Mouse (Mus musculus) mesoderm, embryonic 11.5 days (tissue): Measurements from ENCODE around the gene Foxp1.

Experiments used
- DNase-seq: peaks from one replicate; pipeline ENCODE4 v3.0.0-alpha.2; 2012; ENCODE audit warnings: low read depth, low spot score

Gene Foxp1

DNA sequence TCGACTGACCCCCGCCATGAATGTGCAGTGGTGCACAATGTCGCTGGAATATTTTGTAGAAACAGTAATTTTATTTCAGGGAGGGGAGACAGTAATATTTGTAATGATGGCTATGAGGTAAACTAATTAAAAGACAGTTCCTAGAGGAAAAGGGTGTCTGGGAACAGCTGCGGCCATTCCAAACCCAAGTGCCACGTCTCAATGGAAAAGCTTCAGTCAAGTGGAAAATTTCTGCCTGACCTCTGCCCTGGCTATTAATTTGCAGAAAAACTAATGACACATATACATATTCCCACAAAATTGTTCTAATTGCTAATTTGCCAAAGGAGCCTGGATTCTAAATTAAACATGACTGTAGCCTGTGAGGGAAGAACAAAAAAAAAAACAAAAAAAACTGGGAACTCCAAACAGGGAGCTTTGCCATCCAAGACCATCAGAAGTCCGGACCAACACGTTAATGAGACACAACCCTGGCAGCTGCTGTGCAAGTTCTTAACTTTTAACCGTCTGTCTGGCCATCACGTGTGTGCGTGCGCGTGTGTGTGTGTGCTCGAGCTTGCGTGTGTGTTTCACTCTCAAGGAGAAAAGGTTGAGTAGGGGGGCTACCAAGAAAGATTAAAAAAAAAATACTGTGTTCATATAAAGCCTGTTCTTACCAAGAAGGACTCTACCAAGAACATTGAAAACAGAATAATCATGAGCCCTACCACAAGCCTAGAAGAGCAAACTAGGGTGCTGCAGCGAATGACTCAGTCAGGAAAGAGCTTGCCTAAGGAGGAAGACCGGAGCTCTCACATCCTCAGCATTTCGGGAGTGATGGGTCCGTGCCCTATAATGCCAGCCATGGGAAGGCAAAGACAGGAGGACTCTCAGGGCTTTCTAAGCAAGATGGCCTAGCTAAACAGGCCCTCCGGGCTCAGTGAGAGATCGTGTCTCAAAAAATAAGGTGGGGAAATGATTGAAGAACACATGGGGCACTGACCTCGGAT is 574.1 kb downstream of the Foxp1 start:
- DNase-seq, result no peak

- no peak for DNase-seq
These were observed 574.9 kb downstream of the Foxp1 start for GRCm38 (mm10) chr6:98947486-98948152.

- no peak for DNase-seq
These were observed 575.8 kb downstream of the Foxp1 start for GRCm38 (mm10) chr6:98946731-98947130.

DNA sequence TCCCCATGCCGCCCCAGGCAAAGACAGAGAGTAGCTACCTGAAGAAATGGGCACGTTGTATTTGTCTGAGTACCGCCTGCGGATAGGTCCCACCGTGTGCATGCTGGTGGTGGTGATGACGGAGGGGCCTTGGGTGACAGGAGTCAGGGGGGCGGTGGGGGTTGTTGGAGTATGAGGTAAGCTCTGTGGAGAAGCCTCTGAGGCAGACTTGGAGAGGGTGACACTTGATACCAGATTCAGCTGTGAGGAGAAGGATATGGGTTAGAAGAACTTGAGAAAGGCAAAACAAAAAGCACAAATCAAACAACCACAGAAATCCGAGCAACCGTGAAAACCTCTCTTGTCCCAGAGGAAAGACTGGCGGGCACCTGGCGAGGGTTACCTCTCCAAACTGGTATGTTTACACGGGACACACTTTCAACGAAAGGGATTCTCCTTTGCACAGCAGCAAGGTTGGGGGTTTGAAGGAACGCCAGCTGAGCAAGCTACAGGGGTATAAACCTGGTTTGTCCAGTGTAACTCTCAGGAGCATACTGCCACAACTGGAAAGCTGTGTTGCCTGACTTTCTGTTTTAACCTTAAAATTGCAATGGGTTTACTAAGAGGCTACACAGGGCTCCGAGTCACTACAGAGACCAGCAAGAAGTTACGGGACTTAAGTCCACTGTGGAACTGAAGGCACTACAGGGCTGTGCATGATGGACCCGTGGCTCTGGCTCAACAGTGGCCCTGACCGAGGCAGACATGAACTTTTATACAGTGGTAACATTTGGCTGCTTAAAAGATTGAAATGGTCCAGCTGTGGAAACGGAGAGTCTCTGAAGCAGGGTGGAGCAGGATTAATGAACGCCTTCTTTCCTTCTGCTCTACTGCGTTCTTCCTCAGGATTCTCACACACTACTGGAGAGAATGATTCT is 576.8 kb downstream of the Foxp1 start:
- DNase-seq, result no peak

DNA sequence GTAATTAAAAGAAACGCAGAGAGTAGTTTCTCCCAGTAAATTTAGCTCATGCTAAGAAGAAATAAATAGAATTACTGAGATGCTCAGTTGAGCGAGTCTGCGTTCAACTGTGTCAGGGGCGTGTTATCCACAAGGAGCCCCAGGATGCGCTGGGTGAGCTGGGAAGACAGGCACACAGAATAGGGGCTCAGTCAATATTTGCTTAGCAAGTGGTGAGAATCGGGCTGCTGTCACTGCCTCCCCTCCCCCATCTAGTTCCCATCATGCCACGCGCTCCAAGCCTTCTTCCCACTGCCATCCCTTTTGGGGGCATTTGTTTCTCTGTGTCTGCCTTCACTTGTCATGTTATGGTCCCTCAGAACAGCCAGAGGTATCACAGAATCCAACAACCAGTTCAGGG is 584.2 kb downstream of the Foxp1 start:
- no peak for DNase-seq

- no peak for DNase-seq
These were observed 585.0 kb downstream of the Foxp1 start for GRCm38 (mm10) chr6:98937513-98937912.

GRCm38 (mm10) chr6:98936377-98936776 is 586.1 kb downstream of the Foxp1 start:
- DNase-seq, result no peak

DNA sequence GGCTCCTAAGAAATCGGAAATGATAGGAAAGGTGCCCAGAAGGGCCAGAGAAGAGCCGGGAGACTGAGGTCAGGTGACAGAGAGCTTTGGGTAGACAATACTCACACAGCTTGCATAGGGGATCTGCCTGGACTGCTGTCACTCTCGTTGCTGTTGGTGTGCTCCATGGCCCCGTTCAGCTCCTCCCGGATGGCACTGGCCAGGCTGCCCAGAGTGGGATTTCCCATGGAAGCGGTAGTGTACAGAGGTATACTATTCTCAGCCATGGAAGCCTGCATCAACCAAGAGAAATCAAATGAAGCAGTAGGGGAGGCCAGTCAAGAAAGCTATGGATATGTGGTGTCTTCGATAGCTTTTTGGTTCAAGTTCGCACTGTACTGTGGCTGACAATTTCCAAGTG is 587.4 kb downstream of the Foxp1 start:
- no peak for DNase-seq

- DNase-seq, result no peak
These were observed 588.1 kb downstream of the Foxp1 start for GRCm38 (mm10) chr6:98934381-98934780.

DNA sequence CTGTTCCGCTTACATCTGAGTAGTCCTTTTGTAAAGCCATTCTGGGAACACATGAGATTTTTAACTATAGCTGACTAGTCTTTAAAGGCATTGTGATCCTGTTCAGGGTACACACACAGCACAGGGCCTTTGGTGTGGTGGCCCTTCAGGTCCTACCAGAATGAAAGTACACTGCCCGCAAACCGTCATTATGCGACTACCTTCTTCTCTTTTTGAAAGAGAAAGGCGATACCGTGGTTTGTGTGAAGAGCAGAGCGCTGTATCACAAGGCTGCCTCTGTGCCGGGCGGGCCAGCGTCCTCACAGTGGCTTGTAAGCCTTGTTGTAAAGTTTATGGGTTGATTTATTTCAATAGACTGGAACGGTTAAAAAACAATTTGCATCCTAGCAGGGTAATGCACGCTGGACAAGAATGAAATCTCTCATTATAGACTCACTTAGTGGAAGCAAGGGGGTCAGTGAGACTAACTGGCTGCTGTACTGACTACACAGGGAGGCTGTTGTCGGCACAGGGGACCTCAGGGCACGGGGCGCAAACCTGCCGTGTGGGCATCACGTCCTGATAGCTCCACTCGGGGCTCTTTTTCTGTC is 589.3 kb downstream of the Foxp1 start:
- DNase-seq, result peak; percentile 39

DNA sequence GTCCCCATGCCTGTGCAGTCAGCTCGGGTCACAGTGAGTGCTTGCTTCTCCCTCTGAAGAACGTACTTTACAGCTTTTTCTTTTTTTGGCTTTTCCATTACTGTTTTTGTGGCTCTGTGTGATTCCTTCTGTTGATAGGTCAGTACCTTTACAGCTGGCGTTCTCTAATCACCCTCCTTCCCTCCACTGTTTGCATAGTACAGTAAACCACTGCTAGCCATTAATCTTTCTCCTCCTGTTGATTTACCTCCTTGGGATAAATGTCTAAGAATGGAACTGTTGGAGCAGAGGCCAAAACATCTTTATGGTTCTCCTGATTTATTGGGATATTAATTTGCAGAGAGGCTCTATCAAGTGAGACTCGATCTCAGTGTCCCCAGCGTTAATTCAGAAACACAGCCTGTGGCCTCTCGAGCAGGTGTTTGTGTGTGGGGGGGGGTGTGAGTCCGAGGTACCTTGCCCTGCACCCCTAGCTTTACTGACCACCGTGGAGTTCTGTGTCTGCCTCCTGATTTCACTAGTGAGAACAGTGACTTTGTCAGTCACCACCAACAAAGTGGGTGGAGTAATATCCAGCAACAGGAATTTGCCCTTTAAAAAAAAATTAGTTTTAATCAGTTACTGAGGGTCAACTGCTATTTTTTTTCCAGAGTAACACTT is 590.5 kb downstream of the Foxp1 start:
- DNase-seq, result no peak

DNA sequence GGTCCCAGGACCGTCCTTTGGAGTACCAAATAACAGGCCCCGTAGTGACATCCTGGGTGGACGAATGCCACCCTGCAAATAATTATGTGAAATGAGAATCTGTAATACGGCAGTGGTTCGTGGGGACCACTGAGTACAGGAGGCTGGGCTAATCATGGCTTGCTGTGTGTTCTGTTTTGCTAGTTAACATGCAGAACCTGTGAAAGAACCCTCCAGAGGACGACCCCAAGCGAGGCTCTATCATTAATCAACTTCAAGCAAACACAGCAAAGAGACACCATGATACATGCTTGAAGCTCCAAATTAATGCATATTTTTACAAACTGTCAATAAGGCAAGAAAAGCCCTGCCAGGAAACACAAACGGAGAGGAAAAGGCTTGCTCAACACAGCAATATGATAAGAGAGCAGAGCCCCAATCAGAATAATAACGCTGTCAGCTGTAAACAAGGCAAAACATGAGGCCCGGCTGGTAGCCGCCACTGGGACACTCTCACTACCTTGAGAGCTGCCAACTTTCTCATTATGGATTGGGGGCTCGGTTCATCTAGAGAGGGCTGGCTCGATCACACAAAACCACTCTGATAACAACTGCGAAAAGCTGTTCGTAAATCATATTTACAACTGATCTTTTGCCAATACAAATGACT is 591.7 kb downstream of the Foxp1 start:
- no peak for DNase-seq

- no peak for DNase-seq
These were observed 594.2 kb downstream of the Foxp1 start for GRCm38 (mm10) chr6:98928365-98928764.

- DNase-seq, result no peak
These were observed 621.3 kb downstream of the Foxp1 start for GRCm38 (mm10) chr6:98901259-98901658.

DNA sequence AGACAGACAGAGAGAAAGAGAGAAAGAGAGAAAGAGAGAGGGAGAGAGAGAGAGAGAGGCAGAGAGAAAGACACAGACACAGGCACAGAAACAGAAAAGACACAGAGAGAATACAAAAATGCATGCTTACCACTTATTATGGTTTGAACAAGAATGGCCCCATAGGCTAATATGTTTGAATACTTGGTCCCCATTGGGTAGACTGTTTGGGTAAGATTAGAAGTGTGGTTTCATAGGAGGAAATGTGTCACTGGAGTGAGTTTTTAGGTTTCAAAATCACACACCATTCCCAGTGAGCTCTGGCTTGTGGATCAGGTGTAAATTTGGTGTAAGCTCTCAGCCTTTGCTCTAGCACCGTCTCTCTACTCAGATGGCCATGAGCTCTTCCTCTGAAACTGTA is 644.3 kb downstream of the Foxp1 start:
- DNase-seq, result no peak

DNA sequence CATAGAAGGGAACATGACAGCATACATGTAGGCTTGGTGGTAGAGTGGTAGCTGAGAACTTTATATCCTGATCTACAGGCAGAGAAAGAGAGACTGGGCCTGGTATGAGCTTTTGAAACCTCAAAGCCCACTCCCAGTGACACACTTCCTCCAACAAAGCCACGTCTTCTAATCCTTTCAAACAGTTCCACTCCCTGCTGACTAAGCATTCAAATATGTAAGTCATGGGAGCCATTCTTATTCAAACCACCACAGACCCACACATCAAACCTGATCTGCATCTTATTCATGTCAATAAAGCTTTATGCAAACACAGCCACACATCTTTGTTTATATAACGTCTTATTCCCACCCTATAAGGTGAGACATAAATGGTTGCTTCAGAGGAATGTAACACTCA is 646.1 kb downstream of the Foxp1 start:
- DNase-seq, result no peak
